Mouse (Mus musculus): Measurements from ENCODE around the gene Lrrc57. TPM values are rescaled to one million over a fixed set of nuclear protein-coding genes. Genes with fewer than 3 reads are reported as not detected.
"Not testable (repeated sequence)": the region's sequence is repeated elsewhere in the genome, so short reads cannot be mapped to it uniquely, and the experiment has no call there.

Gene Lrrc57
- polyA plus RNA-seq, 1 experiment from 2014 or later, result 22.9 TPM

DNA sequence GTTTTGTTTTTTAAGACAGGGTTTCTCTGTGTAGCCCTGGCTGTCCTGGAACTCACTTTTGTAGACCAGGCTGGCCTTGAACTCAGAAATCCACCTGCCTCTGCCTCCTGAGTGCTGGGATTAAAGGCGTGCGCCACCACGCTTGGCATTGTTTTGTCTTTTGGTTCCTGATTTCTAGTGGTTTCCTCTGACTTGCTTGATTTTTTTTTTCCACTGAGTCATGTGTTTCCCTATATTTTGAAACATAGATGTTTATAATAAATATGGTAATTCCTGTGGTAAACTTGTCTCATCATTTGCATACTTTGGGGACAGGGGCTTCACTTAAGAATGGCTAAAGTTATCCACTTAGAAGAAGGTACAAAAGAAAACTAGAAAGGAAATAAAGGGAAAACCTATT lies 37.2 kb downstream of the Lrrc57 start:
- WGBS, result 86% methylated on average over 3 of the region's 3 CpGs
- H3K27me3 ChIP-seq (ENCODE audit: control insufficient read depth, insufficient read depth, low read length); H3K27ac ChIP-seq (replicated peaks in 1 of 2; ENCODE audit: control insufficient read depth in 1 of 2, insufficient read depth in 1 of 2, low read depth in 2 of 2, low read length in 2 of 2); H3K4me3 ChIP-seq (ENCODE audit: control insufficient read depth in 1 of 2, insufficient read depth in 1 of 2, low read depth in 1 of 2, low read length in 2 of 2); H3K9ac ChIP-seq (ENCODE audit: low read length); ATAC-seq (ENCODE audit: insufficient number of reproducible peaks, insufficient read depth, low FRiP score, low read depth); H3K4me1 ChIP-seq (ENCODE audit: control insufficient read depth in 2 of 2, insufficient read depth in 2 of 2, low read length in 2 of 2); H3K9me3 ChIP-seq (ENCODE audit: control insufficient read depth, low read length); H3K4me2 ChIP-seq (ENCODE audit: low read length): not testable (repeated sequence)
- H3K36me3 ChIP-seq (ENCODE audit: control insufficient read depth, insufficient read depth, low read length), result peaks cover 12% of the 10 kb centered on the region

- Histone ChIP-seq H3K36me3 (ENCODE audit: control insufficient read depth, insufficient read depth, low read length) (peaks cover 12% of the 10 kb centered on the region), H3K4me2 (ENCODE audit: low read length) (no peak overlapping the region), H3K9ac (ENCODE audit: low read length) (no peak overlapping the region), H3K27me3 (ENCODE audit: control insufficient read depth, insufficient read depth, low read length) (no peaks in the 10 kb centered on the region), H3K27ac (replicated peaks in 1 of 2; ENCODE audit: control insufficient read depth in 1 of 2, insufficient read depth in 1 of 2, low read depth in 2 of 2, low read length in 2 of 2) (no peak overlapping the region), H3K4me3 (ENCODE audit: control insufficient read depth in 1 of 2, insufficient read depth in 1 of 2, low read depth in 1 of 2, low read length in 2 of 2) (no peak overlapping the region), H3K4me1 (ENCODE audit: control insufficient read depth in 2 of 2, insufficient read depth in 2 of 2, low read length in 2 of 2) (peaks cover 0 to 8% of the 10 kb centered on the region in 2 experiments; a peak in 2 of 4 replicates), H3K9me3 (ENCODE audit: control insufficient read depth, low read length) (no peaks in the 10 kb centered on the region)
- ATAC-seq (ENCODE audit: insufficient number of reproducible peaks, insufficient read depth, low FRiP score, low read depth), result no peak
- WGBS, result 89% methylated on average over 3 of the region's 3 CpGs
Measured at GRCm38 (mm10) chr2:120571081-120571480, 38.2 kb downstream of the Lrrc57 start.

GRCm38 (mm10) chr2:120567798-120568320 lies 41.5 kb downstream of the Lrrc57 start:
- Histone ChIP-seq H3K27me3 (ENCODE audit: control insufficient read depth, insufficient read depth, low read length) (no peaks in the 10 kb centered on the region), H3K9ac (ENCODE audit: low read length) (peak overlapping the region; percentile 80), H3K9me3 (ENCODE audit: control insufficient read depth, low read length) (no peaks in the 10 kb centered on the region), H3K4me1 (ENCODE audit: control insufficient read depth in 2 of 2, insufficient read depth in 2 of 2, low read length in 2 of 2) (peaks cover 0 to 8% of the 10 kb centered on the region in 2 experiments; a peak in 2 of 4 replicates), H3K4me3 (ENCODE audit: control insufficient read depth in 1 of 2, insufficient read depth in 1 of 2, low read depth in 1 of 2, low read length in 2 of 2) (peak overlapping the region; percentile 68 to 74), H3K36me3 (ENCODE audit: control insufficient read depth, insufficient read depth, low read length) (peaks cover 12% of the 10 kb centered on the region), H3K4me2 (ENCODE audit: low read length) (peak overlapping the region; percentile 64), H3K27ac (replicated peaks in 1 of 2; ENCODE audit: control insufficient read depth in 1 of 2, insufficient read depth in 1 of 2, low read depth in 2 of 2, low read length in 2 of 2) (peak overlapping the region; percentile 86 to 89)
- ATAC-seq (ENCODE audit: insufficient number of reproducible peaks, insufficient read depth, low FRiP score, low read depth), result peak; percentile 57
- under 1% methylated on average over 21 of the region's 22 CpGs for WGBS

DNA sequence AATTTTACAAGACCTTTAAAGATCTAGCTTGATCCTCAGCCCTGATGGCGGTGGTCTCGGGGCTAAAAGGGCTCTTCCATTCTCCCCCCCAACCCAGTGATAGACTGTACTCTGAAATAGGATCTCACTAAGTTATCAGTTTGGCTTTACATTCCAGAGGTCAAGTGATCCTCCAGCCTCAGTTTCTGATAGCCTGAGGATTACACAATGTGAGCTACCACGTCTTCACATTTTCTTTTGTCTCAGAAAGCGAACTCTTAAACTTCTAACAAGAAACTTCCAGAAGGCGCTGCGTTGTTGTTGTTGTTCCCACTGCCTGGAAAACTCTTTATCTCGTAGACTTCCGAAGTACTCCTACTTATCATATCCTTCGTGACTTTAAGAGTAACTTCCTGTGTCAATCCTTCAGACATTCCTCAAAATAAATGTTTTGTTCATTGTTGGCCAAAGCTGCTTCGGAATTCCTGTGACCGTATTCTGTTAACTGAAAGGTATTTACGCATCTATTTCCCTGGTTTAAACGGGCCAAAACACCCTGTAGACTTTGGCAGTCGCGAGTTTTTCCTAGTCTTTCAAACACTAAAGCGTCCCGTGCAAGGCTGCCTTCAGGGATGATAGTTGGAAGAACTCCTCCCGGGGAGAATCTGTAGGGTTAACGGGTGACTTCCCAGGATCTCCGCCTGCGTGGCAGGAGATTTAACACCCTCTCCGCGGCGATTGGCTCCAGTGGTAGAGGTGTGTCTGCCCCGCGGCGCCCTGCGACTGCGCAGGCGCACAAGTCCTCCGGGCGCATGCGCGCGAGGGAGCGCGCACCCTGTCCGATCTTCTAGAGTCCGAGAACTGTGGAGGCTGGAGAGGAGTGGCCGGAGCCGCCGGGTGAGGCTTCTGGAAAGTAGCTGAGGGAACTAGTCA lies 42.2 kb downstream of the Lrrc57 start, which contains the start of gene Snap23:
TSS of gene Snap23 (plus strand) at position 786 of the 912 bp plus-strand sequence.
- peaks cover 0 to 13% of the 10 kb centered on the region in 2 experiments; a peak in 2 of 4 replicates for H3K4me1 ChIP-seq (ENCODE audit: control insufficient read depth in 2 of 2, insufficient read depth in 2 of 2, low read length in 2 of 2)
- H3K9me3 ChIP-seq (ENCODE audit: control insufficient read depth, low read length), result no peaks in the 10 kb centered on the region
- H3K27me3 ChIP-seq (ENCODE audit: control insufficient read depth, insufficient read depth, low read length), result no peaks in the 10 kb centered on the region
- peak; percentile 95 for ATAC-seq (ENCODE audit: insufficient number of reproducible peaks, insufficient read depth, low FRiP score, low read depth)
- peak within 1 kb of the TSS; percentile 64 for H3K4me2 ChIP-seq (ENCODE audit: low read length)
- WGBS, result under 1% methylated on average over 42 of the region's 42 CpGs
- peak within 1 kb of the TSS; percentile 68 to 74 for H3K4me3 ChIP-seq (ENCODE audit: control insufficient read depth in 1 of 2, insufficient read depth in 1 of 2, low read depth in 1 of 2, low read length in 2 of 2)
- H3K9ac ChIP-seq (ENCODE audit: low read length), result peak within 1 kb of the TSS; percentile 80
- peak within 1 kb of the TSS; percentile 89 to 97 for H3K27ac ChIP-seq (replicated peaks in 1 of 2; ENCODE audit: control insufficient read depth in 1 of 2, insufficient read depth in 1 of 2, low read depth in 2 of 2, low read length in 2 of 2)
- H3K36me3 ChIP-seq (ENCODE audit: control insufficient read depth, insufficient read depth, low read length), result peaks cover 12% of the 10 kb centered on the region

GRCm38 (mm10) chr2:120565363-120565762 lies 44.0 kb downstream of the Lrrc57 start:
- 65% methylated on average over 2 of the region's 2 CpGs for WGBS
- H3K4me2 ChIP-seq (ENCODE audit: low read length), result no peak overlapping the region
- H3K4me1 ChIP-seq (ENCODE audit: control insufficient read depth in 2 of 2, insufficient read depth in 2 of 2, low read length in 2 of 2), result peaks cover 0 to 13% of the 10 kb centered on the region in 2 experiments; a peak in 2 of 4 replicates
- no peaks in the 10 kb centered on the region for H3K27me3 ChIP-seq (ENCODE audit: control insufficient read depth, insufficient read depth, low read length)
- no peak overlapping the region for H3K9ac ChIP-seq (ENCODE audit: low read length)
- H3K4me3 ChIP-seq (ENCODE audit: control insufficient read depth in 1 of 2, insufficient read depth in 1 of 2, low read depth in 1 of 2, low read length in 2 of 2), result no peak overlapping the region
- H3K27ac ChIP-seq (replicated peaks in 1 of 2; ENCODE audit: control insufficient read depth in 1 of 2, insufficient read depth in 1 of 2, low read depth in 2 of 2, low read length in 2 of 2), result no peak overlapping the region
- H3K9me3 ChIP-seq (ENCODE audit: control insufficient read depth, low read length), result no peaks in the 10 kb centered on the region
- ATAC-seq (ENCODE audit: insufficient number of reproducible peaks, insufficient read depth, low FRiP score, low read depth), result no peak
- H3K36me3 ChIP-seq (ENCODE audit: control insufficient read depth, insufficient read depth, low read length), result 0 out of 2 replicates have a peak, but pooled peaks cover 6% of the 10 kb centered on the region

- WGBS, result 91% methylated on average over 4 of the region's 4 CpGs
- H3K4me3 ChIP-seq (ENCODE audit: control insufficient read depth in 1 of 2, insufficient read depth in 1 of 2, low read depth in 1 of 2, low read length in 2 of 2); H3K4me2 ChIP-seq (ENCODE audit: low read length); H3K9me3 ChIP-seq (ENCODE audit: control insufficient read depth, low read length); H3K27me3 ChIP-seq (ENCODE audit: control insufficient read depth, insufficient read depth, low read length); H3K36me3 ChIP-seq (ENCODE audit: control insufficient read depth, insufficient read depth, low read length); ATAC-seq (ENCODE audit: insufficient number of reproducible peaks, insufficient read depth, low FRiP score, low read depth); H3K9ac ChIP-seq (ENCODE audit: low read length); H3K27ac ChIP-seq (replicated peaks in 1 of 2; ENCODE audit: control insufficient read depth in 1 of 2, insufficient read depth in 1 of 2, low read depth in 2 of 2, low read length in 2 of 2): not testable (repeated sequence)
- H3K4me1 ChIP-seq (ENCODE audit: control insufficient read depth in 2 of 2, insufficient read depth in 2 of 2, low read length in 2 of 2), result peaks cover 0 to 13% of the 10 kb centered on the region in 2 experiments; a peak in 2 of 4 replicates
Measured at GRCm38 (mm10) chr2:120564548-120565188, 44.7 kb downstream of the Lrrc57 start.

GRCm38 (mm10) chr2:120563235-120563990 lies 45.9 kb downstream of the Lrrc57 start, which contains the start of gene Zfp106:
Gene Zfp106 (minus strand): TSS chr2:120563843.
- H3K9me3 ChIP-seq (ENCODE audit: control insufficient read depth, low read length), result no peaks in the 10 kb centered on the region
- H3K9ac ChIP-seq (ENCODE audit: low read length), result peak within 1 kb of the TSS; percentile 94
- H3K4me2 ChIP-seq (ENCODE audit: low read length), result peak within 1 kb of the TSS; percentile 62
- under 1% methylated on average over 50 of the region's 50 CpGs for WGBS
- H3K36me3 ChIP-seq (ENCODE audit: control insufficient read depth, insufficient read depth, low read length), result 0 out of 2 replicates have a peak, but pooled peaks cover 7% of the 10 kb centered on the region
- no peaks in the 10 kb centered on the region for H3K27me3 ChIP-seq (ENCODE audit: control insufficient read depth, insufficient read depth, low read length)
- peak within 1 kb of the TSS; percentile 70 to 83 for H3K4me3 ChIP-seq (ENCODE audit: control insufficient read depth in 1 of 2, insufficient read depth in 1 of 2, low read depth in 1 of 2, low read length in 2 of 2)
- H3K27ac ChIP-seq (replicated peaks in 1 of 2; ENCODE audit: control insufficient read depth in 1 of 2, insufficient read depth in 1 of 2, low read depth in 2 of 2, low read length in 2 of 2), result peak within 1 kb of the TSS; percentile 50 to 89
- H3K4me1 ChIP-seq (ENCODE audit: control insufficient read depth in 2 of 2, insufficient read depth in 2 of 2, low read length in 2 of 2), result peaks cover 0 to 6% of the 10 kb centered on the region in 2 experiments; a peak in 1 of 4 replicates
- ATAC-seq (ENCODE audit: insufficient number of reproducible peaks, insufficient read depth, low FRiP score, low read depth), result peak; percentile 77
